Mouse (Mus musculus) bone marrow macrophage, adult 2 months (primary cell): Measurements from ENCODE around the gene Ehhadh.

ENCODE experiments used
- CTCF ChIP-seq: IDR thresholded peaks from 2 replicates; pipeline ENCODE4 v1.5.1; 2012; ENCODE audit warnings: low read depth, mild to moderate bottlenecking, low read length, moderate library complexity
- POLR2A ChIP-seq: IDR thresholded peaks from 2 replicates; pipeline ENCODE4 v1.6.1; 2012; ENCODE audit warnings: mild to moderate bottlenecking, low read depth, low read length, borderline replicate concordance

DNA sequence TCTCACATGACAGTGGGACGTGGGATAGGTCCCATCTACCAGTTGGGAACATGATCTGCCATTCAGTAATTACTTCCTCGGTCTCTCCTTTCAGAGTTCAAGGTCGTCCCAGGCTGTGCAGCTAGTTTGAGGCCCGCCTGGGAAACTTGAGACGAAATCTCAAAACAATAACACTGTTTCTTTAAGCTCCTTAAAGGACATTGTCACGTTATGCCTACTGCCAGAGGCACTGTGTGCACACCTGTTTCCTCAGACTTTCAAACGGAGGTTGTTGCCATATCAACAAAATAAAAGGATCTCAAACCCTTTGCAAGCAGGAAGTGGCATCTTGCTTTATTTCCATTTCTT, 48.0 kb upstream of the Ehhadh start:
- TF ChIP-seq POLR2A (no peak), CTCF (no peak)
